Comparison of ENCODE assay signal across 12 mouse cellular contexts in genomic region chr1:24133853-24134252, GRCm38 (mm10). TPM values are rescaled to one million over a fixed set of nuclear protein-coding genes. Genes with fewer than 3 reads are reported as not detected.
DNase-seq lines count a peak whose midpoint lies in the region; ATAC-seq lines count a peak whose summit lies in the region.
"Had no signal": no experiment of that assay in that cellular context is flagged by ENCODE, and none has a peak within 500 bp of the region (broad histone marks: within the 10 kb centered on the region; RNA-seq: fewer than 3 reads in every experiment).

No protein-coding gene starts in this region.

- H3K4me2 ChIP-seq in heart, embryonic 11.5 days: peak overlapping the region; percentile 32
- 0 out of 2 replicates have a peak overlapping the region, but pooled peaks have one; percentile 5 for H3K4me2 ChIP-seq in embryonic facial prominence, embryonic 11.5 days (ENCODE audit: low read depth, low read length)
- peak overlapping the region; percentile 18 for H3K4me2 ChIP-seq in forebrain, embryonic 16.5 days (ENCODE audit: low read length)
- peak overlapping the region; percentile 42 for H3K4me2 ChIP-seq in midbrain, embryonic 13.5 days (replicated peaks)
- H3K4me2 ChIP-seq: lung, embryonic 14.5 days; stomach, embryonic 15.5 days had no signal

- ATAC-seq in heart, embryonic 11.5 days (replicated peaks; ENCODE audit: insufficient number of reproducible peaks, low FRiP score, low TSS enrichment): no peak
- no peak for ATAC-seq in embryonic facial prominence, embryonic 11.5 days (replicated peaks; ENCODE audit: insufficient number of reproducible peaks, low FRiP score, low TSS enrichment, low read depth)
- peak; percentile 37; the same call in 1 of the 2 replicates for ATAC-seq in forebrain, embryonic 16.5 days
- peak; percentile 43 for ATAC-seq in midbrain, embryonic 13.5 days

- no peak overlapping the region for H3K9ac ChIP-seq in heart, embryonic 11.5 days (ENCODE audit: low read depth, low read length)
- no peak overlapping the region for H3K9ac ChIP-seq in embryonic facial prominence, embryonic 11.5 days (replicated peaks; ENCODE audit: low read length)
- no peak overlapping the region for H3K9ac ChIP-seq in forebrain, embryonic 16.5 days (replicated peaks; ENCODE audit: low read depth, low read length)
- no peak overlapping the region for H3K9ac ChIP-seq in midbrain, embryonic 13.5 days (replicated peaks)
- H3K9ac ChIP-seq: lung, embryonic 14.5 days; stomach, embryonic 15.5 days had no signal

- no peaks in the 10 kb centered on the region for H3K27me3 ChIP-seq in heart, embryonic 11.5 days (ENCODE audit: control insufficient read depth, insufficient read depth, low read length)
- H3K27me3 ChIP-seq in embryonic facial prominence, embryonic 11.5 days (ENCODE audit: control insufficient read depth, insufficient read depth, low read length): no peaks in the 10 kb centered on the region
- no peaks in the 10 kb centered on the region for H3K27me3 ChIP-seq in forebrain, embryonic 16.5 days (replicated peaks; ENCODE audit: control insufficient read depth, insufficient read depth, low read length)
- H3K27me3 ChIP-seq in midbrain, embryonic 13.5 days: no peaks in the 10 kb centered on the region

- no peak overlapping the region for H3K27ac ChIP-seq in heart, embryonic 11.5 days (ENCODE audit: low read depth, low read length)
- H3K27ac ChIP-seq in embryonic facial prominence, embryonic 11.5 days (replicated peaks; ENCODE audit: low read depth, low read length): no peak overlapping the region
- no peak overlapping the region for H3K27ac ChIP-seq in forebrain, embryonic 16.5 days (ENCODE audit: low read length)
- no peak overlapping the region for H3K27ac ChIP-seq in midbrain, embryonic 13.5 days
- H3K27ac ChIP-seq: gastrocnemius, adult 2 months; kidney, postnatal 0 days; stomach, embryonic 15.5 days had no signal

- H3K4me3 ChIP-seq in heart, embryonic 11.5 days (ENCODE audit: low read depth, low read length): no peak overlapping the region
- H3K4me3 ChIP-seq in embryonic facial prominence, embryonic 11.5 days (ENCODE audit: low read depth, low read length): no peak overlapping the region
- no peak overlapping the region for H3K4me3 ChIP-seq in forebrain, embryonic 16.5 days (replicated peaks; ENCODE audit: low read length)
- H3K4me3 ChIP-seq in midbrain, embryonic 13.5 days (replicated peaks): no peak overlapping the region
- H3K4me3 ChIP-seq: gastrocnemius, adult 2 months; stomach, embryonic 15.5 days had no signal

- no peaks in the 10 kb centered on the region for H3K4me1 ChIP-seq in heart, embryonic 11.5 days (ENCODE audit: control insufficient read depth, insufficient read depth, low read length)
- H3K4me1 ChIP-seq in embryonic facial prominence, embryonic 11.5 days (ENCODE audit: control insufficient read depth, insufficient read depth, low read length): no peaks in the 10 kb centered on the region
- no peaks in the 10 kb centered on the region for H3K4me1 ChIP-seq in forebrain, embryonic 16.5 days (replicated peaks; ENCODE audit: control insufficient read depth, insufficient read depth, low read length)
- no peaks in the 10 kb centered on the region for H3K4me1 ChIP-seq in midbrain, embryonic 13.5 days (replicated peaks)
- H3K4me1 ChIP-seq: stomach, embryonic 15.5 days had no signal

- no peak for DNase-seq in heart, adult 11 months
- no peak for DNase-seq in embryonic facial prominence, embryonic 11.5 days (ENCODE audit: low spot score)
- no peak for DNase-seq in urinary bladder, adult 18-20 months (ENCODE audit: low spot score in 2 of 2)
- no peak for DNase-seq in spleen, postnatal 4 days (ENCODE audit: low spot score in 2 of 2)
- DNase-seq in right cerebral cortex, postnatal 36 days (ENCODE audit: low spot score in 2 of 2): no peak
- DNase-seq: gastrocnemius, adult 2 months; lung, embryonic 14.5 days had no signal

- no peaks in the 10 kb centered on the region for H3K36me3 ChIP-seq in heart, embryonic 11.5 days (ENCODE audit: control insufficient read depth, insufficient read depth, low read length)
- H3K36me3 ChIP-seq in embryonic facial prominence, embryonic 11.5 days (replicated peaks; ENCODE audit: control insufficient read depth, insufficient read depth, low read depth, low read length): no peaks in the 10 kb centered on the region
- H3K36me3 ChIP-seq in forebrain, embryonic 16.5 days (ENCODE audit: control insufficient read depth, insufficient read depth): no peaks in the 10 kb centered on the region
- H3K36me3 ChIP-seq in midbrain, embryonic 13.5 days: no peaks in the 10 kb centered on the region
- H3K36me3 ChIP-seq: stomach, embryonic 15.5 days had no signal

- H3K9me3 ChIP-seq in heart, embryonic 11.5 days (replicated peaks; ENCODE audit: control insufficient read depth, low read length): no peaks in the 10 kb centered on the region
- H3K9me3 ChIP-seq in embryonic facial prominence, embryonic 11.5 days (replicated peaks; ENCODE audit: control insufficient read depth, low read length): no peaks in the 10 kb centered on the region
- no peaks in the 10 kb centered on the region for H3K9me3 ChIP-seq in forebrain, embryonic 16.5 days (ENCODE audit: control insufficient read depth, low read length)
- no peaks in the 10 kb centered on the region for H3K9me3 ChIP-seq in midbrain, embryonic 13.5 days
- H3K9me3 ChIP-seq: stomach, embryonic 15.5 days had no signal

- WGBS in heart, embryonic 11.5 days (ENCODE audit: insufficient replicate concordance): 31% methylated on average over 19 of the region's 19 CpGs
- WGBS in embryonic facial prominence, embryonic 11.5 days: 42% methylated on average over 19 of the region's 19 CpGs
- 43% methylated on average over 19 of the region's 19 CpGs for WGBS in forebrain, embryonic 16.5 days
- WGBS in midbrain, embryonic 13.5 days: 46% methylated on average over 19 of the region's 19 CpGs

RNA-seq across cellular contexts. Expression of gene Fam135a, which starts 33.7 kb away (rescaled TPM):
- polyA plus RNA-seq in heart, embryonic 11.5 days (2014; fragmentation: Nextera tagmentation; extraction: Ambion mirVana): 25.0 and 25.2 TPM in 2 replicates
- 36.4 and 40.3 TPM in 2 replicates for polyA plus RNA-seq in embryonic facial prominence, embryonic 11.5 days (2014; fragmentation: Nextera tagmentation; extraction: Ambion mirVana)
- 34.3 TPM in 2 replicates for polyA plus RNA-seq in forebrain, embryonic 16.5 days (2015; fragmentation: Nextera tagmentation; extraction: Ambion mirVana)
- polyA plus RNA-seq in midbrain, embryonic 13.5 days (2015; fragmentation: Nextera tagmentation; extraction: Ambion mirVana): 33.1 and 33.9 TPM in 2 replicates

RNA-seq across cellular contexts. Expression of gene Col9a1, which starts 43.6 kb away (rescaled TPM):
- 18.5 and 23.8 TPM in 2 replicates for polyA plus RNA-seq in heart, embryonic 11.5 days (2014; fragmentation: Nextera tagmentation; extraction: Ambion mirVana)
- 43.8 and 53.2 TPM in 2 replicates for polyA plus RNA-seq in embryonic facial prominence, embryonic 11.5 days (2014; fragmentation: Nextera tagmentation; extraction: Ambion mirVana)
- 1.0 and 3.8 TPM in 2 replicates for polyA plus RNA-seq in forebrain, embryonic 16.5 days (2015; fragmentation: Nextera tagmentation; extraction: Ambion mirVana)
- polyA plus RNA-seq in midbrain, embryonic 13.5 days (2015; fragmentation: Nextera tagmentation; extraction: Ambion mirVana): 0.81 and 1.1 TPM in 2 replicates

Comparison
In these comparisons a context has a peak if more than half of its experiments do, and no peak if none do; other contexts are left out.
1. ATAC-seq: peak in forebrain, embryonic 16.5 days (single experiment) and midbrain, embryonic 13.5 days (single experiment); none in heart, embryonic 11.5 days (single experiment) and embryonic facial prominence, embryonic 11.5 days (single experiment).
2. Peak in every context shown above with its lines, with median percentiles within 50 percentile points of each other: H3K4me2 ChIP-seq.